Mouse (Mus musculus): ENCODE results near the gene Txnrd3. TPM values are rescaled to one million over a fixed set of nuclear protein-coding genes. Genes with fewer than 3 reads are reported as not detected.
A peak's percentile ranks its signal among the peaks of the same experiment; 100 is the strongest.

The Txnrd3 gene
- polyA plus RNA-seq, 1 experiment from 2014 or later = 8.0 TPM

- WGBS = 11% methylated on average over 8 of the region's 8 CpGs
- peak; percentile 56; the same call in 1 of the 2 replicates for ATAC-seq (ENCODE audit: insufficient read depth, low FRiP score)
- Histone ChIP-seq H3K36me3 (ENCODE audit: control insufficient read depth, insufficient read depth, low read length) (no peaks in the 10 kb centered on the region), H3K9ac (ENCODE audit: low read length) (no peak overlapping the region), H3K9me3 (replicated peaks; ENCODE audit: control insufficient read depth, low read length) (no peaks in the 10 kb centered on the region), H3K4me3 (replicated peaks; ENCODE audit: low read length) (no peak overlapping the region), H3K4me2 (ENCODE audit: low read depth, low read length) (no peak overlapping the region), H3K27ac (ENCODE audit: low read length) (no peak overlapping the region), H3K27me3 (ENCODE audit: control insufficient read depth, insufficient read depth, low read length) (no peaks in the 10 kb centered on the region), H3K4me1 (ENCODE audit: control insufficient read depth, insufficient read depth, low read length) (no peaks in the 10 kb centered on the region)
These were observed 36.4 kb downstream of the Txnrd3 start for GRCm38 (mm10) chr6:89680155-89680554.

DNA sequence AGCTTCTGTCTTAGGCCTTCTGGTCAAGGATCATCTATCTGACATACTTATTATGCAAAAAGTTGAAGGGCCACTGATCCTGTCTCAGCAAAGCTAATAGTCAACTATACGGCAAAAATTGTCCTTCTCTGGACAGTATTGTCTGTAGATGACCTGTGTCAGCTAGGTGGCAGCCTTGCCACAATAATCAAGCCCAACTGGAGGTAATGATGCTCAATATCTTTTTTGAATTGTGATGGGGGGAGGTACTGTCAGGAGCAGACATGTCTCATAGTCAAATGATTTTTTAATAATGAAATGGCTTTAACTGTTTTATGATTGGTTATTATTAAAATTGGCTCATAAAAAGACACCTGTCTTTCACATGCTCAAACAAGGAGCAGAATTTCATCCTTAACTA is 40.4 kb downstream of the Txnrd3 start:
- Histone ChIP-seq H3K4me2 (ENCODE audit: low read depth, low read length) (no peak overlapping the region), H3K36me3 (ENCODE audit: control insufficient read depth, insufficient read depth, low read length) (no peaks in the 10 kb centered on the region), H3K4me3 (replicated peaks; ENCODE audit: low read length) (no peak overlapping the region), H3K9ac (ENCODE audit: low read length) (no peak overlapping the region), H3K4me1 (ENCODE audit: control insufficient read depth, insufficient read depth, low read length) (no peaks in the 10 kb centered on the region), H3K27ac (ENCODE audit: low read length) (no peak overlapping the region), H3K27me3 (ENCODE audit: control insufficient read depth, insufficient read depth, low read length) (no peaks in the 10 kb centered on the region), H3K9me3 (replicated peaks; ENCODE audit: control insufficient read depth, low read length) (no peaks in the 10 kb centered on the region)
- WGBS = 55% methylated on average over 1 of the region's 1 CpGs
- no peak for ATAC-seq (ENCODE audit: insufficient read depth, low FRiP score)

DNA sequence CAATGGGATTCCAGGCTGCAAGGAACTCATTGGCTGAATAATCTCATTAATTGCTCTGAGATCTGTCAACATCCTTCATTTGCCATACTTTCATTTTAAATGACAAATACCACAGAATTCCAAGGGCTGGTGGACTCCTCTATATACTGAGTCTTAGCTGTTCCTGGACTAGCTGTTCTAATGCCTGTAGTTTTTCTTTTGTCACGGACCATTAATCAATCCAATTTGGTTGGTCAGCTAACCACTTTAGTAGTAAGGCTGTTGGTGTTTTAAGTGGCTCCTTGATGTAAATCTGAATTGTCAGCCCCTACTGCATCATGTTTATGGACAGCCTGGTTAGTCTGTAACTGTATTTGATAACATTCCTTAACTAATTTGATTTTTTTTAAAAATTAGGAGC is 43.3 kb downstream of the Txnrd3 start:
- H3K27ac ChIP-seq (ENCODE audit: low read length) = no peak overlapping the region
- WGBS = 77% methylated on average over 1 of the region's 1 CpGs
- H3K9me3 ChIP-seq (replicated peaks; ENCODE audit: control insufficient read depth, low read length) = no peaks in the 10 kb centered on the region
- ATAC-seq (ENCODE audit: insufficient read depth, low FRiP score) = no peak
- H3K4me3 ChIP-seq (replicated peaks; ENCODE audit: low read length) = no peak overlapping the region
- H3K4me1 ChIP-seq (ENCODE audit: control insufficient read depth, insufficient read depth, low read length) = no peaks in the 10 kb centered on the region
- no peak overlapping the region for H3K4me2 ChIP-seq (ENCODE audit: low read depth, low read length)
- no peaks in the 10 kb centered on the region for H3K27me3 ChIP-seq (ENCODE audit: control insufficient read depth, insufficient read depth, low read length)
- no peaks in the 10 kb centered on the region for H3K36me3 ChIP-seq (ENCODE audit: control insufficient read depth, insufficient read depth, low read length)
- no peak overlapping the region for H3K9ac ChIP-seq (ENCODE audit: low read length)

GRCm38 (mm10) chr6:89706624-89707023 is 62.8 kb downstream of the Txnrd3 start:
- H3K4me3 ChIP-seq (replicated peaks; ENCODE audit: low read length) = no peak overlapping the region
- ATAC-seq (ENCODE audit: insufficient read depth, low FRiP score) = no peak
- H3K27me3 ChIP-seq (ENCODE audit: control insufficient read depth, insufficient read depth, low read length) = no peaks in the 10 kb centered on the region
- no peaks in the 10 kb centered on the region for H3K9me3 ChIP-seq (replicated peaks; ENCODE audit: control insufficient read depth, low read length)
- H3K27ac ChIP-seq (ENCODE audit: low read length) = no peak overlapping the region
- no peaks in the 10 kb centered on the region for H3K4me1 ChIP-seq (ENCODE audit: control insufficient read depth, insufficient read depth, low read length)
- H3K9ac ChIP-seq (ENCODE audit: low read length) = no peak overlapping the region
- 66% methylated on average over 2 of the region's 2 CpGs for WGBS
- no peak overlapping the region for H3K4me2 ChIP-seq (ENCODE audit: low read depth, low read length)
- H3K36me3 ChIP-seq (ENCODE audit: control insufficient read depth, insufficient read depth, low read length) = no peaks in the 10 kb centered on the region

GRCm38 (mm10) chr6:89707240-89707639 is 63.5 kb downstream of the Txnrd3 start, which contains the start of gene Vmn1r40:
Gene Vmn1r40, plus strand, starts transcription at chr6:89707540.
- H3K27me3 ChIP-seq (ENCODE audit: control insufficient read depth, insufficient read depth, low read length) = no peaks in the 10 kb centered on the region
- no peaks in the 10 kb centered on the region for H3K9me3 ChIP-seq (replicated peaks; ENCODE audit: control insufficient read depth, low read length)
- no peaks in the 10 kb centered on the region for H3K4me1 ChIP-seq (ENCODE audit: control insufficient read depth, insufficient read depth, low read length)
- H3K36me3 ChIP-seq (ENCODE audit: control insufficient read depth, insufficient read depth, low read length) = no peaks in the 10 kb centered on the region
- no peak within 1 kb of the TSS for H3K27ac ChIP-seq (ENCODE audit: low read length)
- ATAC-seq (ENCODE audit: insufficient read depth, low FRiP score) = no peak
- H3K4me3 ChIP-seq (replicated peaks; ENCODE audit: low read length) = no peak within 1 kb of the TSS
- WGBS = 75% methylated on average over 4 of the region's 4 CpGs
- H3K9ac ChIP-seq (ENCODE audit: low read length) = no peak within 1 kb of the TSS
- no peak within 1 kb of the TSS for H3K4me2 ChIP-seq (ENCODE audit: low read depth, low read length)

- Histone ChIP-seq H3K27ac (ENCODE audit: low read length) (no peak overlapping the region), H3K9ac (ENCODE audit: low read length) (no peak overlapping the region), H3K4me1 (ENCODE audit: control insufficient read depth, insufficient read depth, low read length) (no peaks in the 10 kb centered on the region), H3K36me3 (ENCODE audit: control insufficient read depth, insufficient read depth, low read length) (no peaks in the 10 kb centered on the region), H3K4me2 (ENCODE audit: low read depth, low read length) (no peak overlapping the region), H3K27me3 (ENCODE audit: control insufficient read depth, insufficient read depth, low read length) (no peaks in the 10 kb centered on the region), H3K4me3 (replicated peaks; ENCODE audit: low read length) (no peak overlapping the region), H3K9me3 (replicated peaks; ENCODE audit: control insufficient read depth, low read length) (no peaks in the 10 kb centered on the region)
- ATAC-seq (ENCODE audit: insufficient read depth, low FRiP score) = no peak
These were observed 74.3 kb downstream of the Txnrd3 start for GRCm38 (mm10) chr6:89718051-89718450.

Other genes starting within 250 kb of the Txnrd3 start
- 38.0 and 41.2 TPM in 2 replicates for gene Chchd6, start 48.3 kb upstream of the Txnrd3 start, polyA plus RNA-seq (2015; fragmentation: Nextera tagmentation; extraction: Ambion mirVana)
- gene Vmn1r40, start 63.6 kb downstream of the Txnrd3 start, polyA plus RNA-seq (2015; fragmentation: Nextera tagmentation; extraction: Ambion mirVana) = not detected in 2 replicates
- gene Vmn1r41, start 96.8 kb downstream of the Txnrd3 start, polyA plus RNA-seq (2015; fragmentation: Nextera tagmentation; extraction: Ambion mirVana) = not detected in 2 replicates
- gene Vmn1r42, start 232.4 kb downstream of the Txnrd3 start, polyA plus RNA-seq (2015; fragmentation: Nextera tagmentation; extraction: Ambion mirVana) = not detected in 2 replicates
- gene Vmn1r43, start 232.4 kb downstream of the Txnrd3 start, polyA plus RNA-seq (2015; fragmentation: Nextera tagmentation; extraction: Ambion mirVana) = 0.01 and 0.05 TPM in 2 replicates
- gene Vmn1r44, start 239.7 kb downstream of the Txnrd3 start, polyA plus RNA-seq (2015; fragmentation: Nextera tagmentation; extraction: Ambion mirVana) = not detected in 2 replicates

Data from stomach, embryonic 16.5 days (tissue).